Mouse (Mus musculus) T-cell, adult 2 months (primary cell): ENCODE results near the gene Gadd45a.

Experiments used
- DNase-seq: peaks from one replicate; pipeline ENCODE4 v3.0.0; 2022; ENCODE audit warnings: low spot score

Gene Gadd45a

DNA sequence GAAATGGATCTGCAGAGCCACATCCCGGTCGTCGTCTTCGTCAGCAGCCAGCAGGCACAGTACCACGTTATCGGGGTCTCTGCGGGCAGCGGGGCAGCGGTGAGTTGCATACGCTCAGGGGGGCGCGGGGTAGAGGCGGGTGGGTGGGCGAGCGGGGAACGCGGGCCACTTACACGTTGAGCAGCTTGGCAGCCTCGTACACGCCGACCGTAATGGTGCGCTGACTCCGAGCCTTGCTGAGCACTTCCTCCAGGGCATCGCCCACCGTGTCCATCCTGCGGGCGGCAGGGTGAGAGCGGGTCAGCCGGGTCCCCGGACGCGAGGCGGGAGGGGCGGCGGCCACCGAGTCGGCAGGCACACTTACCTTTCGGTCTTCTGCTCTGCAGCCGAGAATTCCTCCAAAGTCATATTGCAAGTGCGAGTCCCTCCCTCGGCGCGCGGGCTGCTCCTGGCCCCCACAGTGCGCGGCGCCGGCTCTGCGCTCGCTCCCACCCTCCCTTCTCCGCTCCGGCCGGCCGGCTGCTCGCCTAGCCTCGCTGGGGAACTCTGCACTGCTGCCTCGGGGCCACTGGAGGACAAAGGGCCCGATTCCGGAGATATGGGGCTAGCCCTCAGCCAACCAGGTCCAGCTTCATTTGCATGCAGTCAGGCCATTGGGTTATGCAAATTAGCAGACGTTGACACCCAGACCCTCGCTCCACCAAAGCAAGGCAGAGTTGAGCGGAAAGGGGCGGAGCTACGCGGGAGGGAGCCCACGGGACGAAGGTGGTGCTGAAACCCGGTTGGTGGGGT, at the start of gene Gadd45a:
TSS of gene Gadd45a (minus strand) at position 621 of the 792 bp plus-strand sequence.
- DNase-seq, result peak; percentile 91

GRCm38 (mm10) chr6:67085850-67086437, 48.7 kb upstream of the Gadd45a start:
- DNase-seq, result no peak

- no peak for DNase-seq
These were observed 47.2 kb upstream of the Gadd45a start for GRCm38 (mm10) chr6:67084465-67084864.

- no peak for DNase-seq
These were observed 43.9 kb upstream of the Gadd45a start for GRCm38 (mm10) chr6:67081141-67081540.

GRCm38 (mm10) chr6:67078076-67078475, 40.8 kb upstream of the Gadd45a start:
- no peak for DNase-seq

- DNase-seq, result no peak
These were observed 40.2 kb upstream of the Gadd45a start for GRCm38 (mm10) chr6:67077477-67077876.

GRCm38 (mm10) chr6:67076348-67076747, 39.1 kb upstream of the Gadd45a start:
- no peak for DNase-seq

- DNase-seq, result no peak
These were observed 37.6 kb upstream of the Gadd45a start for GRCm38 (mm10) chr6:67074868-67075267.

GRCm38 (mm10) chr6:67073929-67074328, 36.7 kb upstream of the Gadd45a start:
- DNase-seq, result no peak

- DNase-seq, result no peak
These were observed 36.2 kb upstream of the Gadd45a start for GRCm38 (mm10) chr6:67073446-67073845.

DNA sequence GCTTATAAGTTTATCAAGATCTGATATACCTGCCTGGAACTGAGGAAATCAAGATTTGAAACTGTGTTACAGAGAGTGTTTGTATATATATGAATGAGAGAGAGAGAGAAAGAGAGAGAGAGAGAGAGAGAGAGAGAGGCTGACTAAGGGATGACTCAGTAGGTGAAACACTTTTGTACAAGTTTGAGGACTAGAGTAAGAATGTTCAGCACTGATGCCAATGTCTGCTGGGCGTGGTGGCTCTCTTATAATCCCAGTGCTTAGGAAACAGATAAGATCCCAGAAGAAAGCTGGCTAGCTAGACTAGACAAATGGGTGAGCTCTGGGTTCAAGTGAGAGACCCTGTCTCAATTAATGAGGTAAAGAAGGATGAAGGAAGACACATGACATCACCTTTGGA, 34.4 kb upstream of the Gadd45a start:
- no peak for DNase-seq

DNA sequence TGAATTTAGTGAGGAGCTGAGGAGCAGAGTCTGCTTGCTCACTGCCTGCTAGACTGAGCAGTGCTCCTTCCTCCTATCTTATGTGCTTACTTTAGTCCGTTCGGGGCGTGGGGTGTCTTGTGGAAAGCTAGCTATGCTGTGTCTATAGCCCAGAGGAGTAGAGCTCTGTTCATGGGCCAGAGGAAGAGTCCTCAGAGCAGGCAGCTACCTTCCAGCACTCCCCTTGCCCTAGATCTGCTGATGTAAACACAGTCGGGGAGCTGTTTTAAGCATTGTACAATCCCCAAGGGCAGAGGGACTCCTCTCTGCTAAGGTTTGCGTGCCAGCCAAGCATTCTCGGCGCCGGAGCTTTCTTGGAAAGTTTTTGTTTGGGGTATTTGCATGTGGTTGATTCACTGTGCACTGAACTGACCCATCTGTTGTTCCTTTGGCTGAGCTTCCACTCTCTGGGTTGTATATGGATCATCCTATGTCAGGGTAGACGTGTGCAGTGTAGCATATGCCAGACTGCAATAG, 32.6 kb upstream of the Gadd45a start:
- no peak for DNase-seq

DNA sequence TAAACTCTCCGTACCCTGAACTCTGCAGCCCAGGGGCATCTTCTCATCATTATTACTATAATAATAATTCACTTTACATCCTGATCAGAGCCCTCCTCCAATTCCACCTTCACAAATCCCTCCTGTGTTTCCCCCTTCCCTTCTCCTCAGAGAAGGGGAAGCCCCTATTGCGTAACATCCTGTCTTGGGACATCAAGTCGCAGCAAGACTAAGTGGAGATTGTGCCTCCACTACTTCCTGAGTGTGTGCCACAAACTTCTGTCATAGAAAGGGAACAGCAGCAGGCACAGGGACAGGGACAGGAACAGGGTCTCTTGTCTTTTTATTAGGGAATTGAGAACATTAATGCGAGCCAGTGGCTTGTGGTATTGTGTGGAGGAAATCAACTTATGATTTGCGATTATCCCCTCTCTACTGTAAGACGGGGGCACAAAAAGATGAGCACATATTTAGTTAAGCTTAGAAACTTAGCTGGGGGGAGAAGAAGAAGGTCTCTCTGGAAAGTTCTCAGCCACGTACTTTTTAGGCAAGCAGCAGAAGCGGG, 32.0 kb upstream of the Gadd45a start:
- DNase-seq, result no peak

DNA sequence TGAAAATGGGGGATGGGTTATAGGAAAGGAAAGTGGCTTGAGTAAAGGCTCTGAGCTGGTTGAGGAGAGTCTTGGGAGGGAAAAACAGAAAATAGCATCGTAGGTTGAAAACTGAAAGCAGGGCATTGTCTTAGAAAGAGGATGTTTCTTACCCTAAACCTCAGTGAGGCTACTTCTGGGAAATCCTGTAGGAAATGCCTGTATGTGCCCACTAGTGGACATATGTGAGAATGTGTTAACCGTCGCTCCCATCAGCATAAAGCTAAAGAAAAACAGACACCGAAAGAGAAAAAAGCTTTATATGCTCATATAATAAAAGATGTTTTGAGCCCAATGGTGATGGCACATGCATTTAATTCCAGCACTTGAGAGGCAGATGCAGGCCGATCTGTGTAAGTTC, 22.8 kb upstream of the Gadd45a start:
- DNase-seq, result no peak

GRCm38 (mm10) chr6:67057991-67058696, 20.9 kb upstream of the Gadd45a start:
- DNase-seq, result no peak

GRCm38 (mm10) chr6:67057574-67057973, 20.3 kb upstream of the Gadd45a start:
- DNase-seq, result no peak

DNA sequence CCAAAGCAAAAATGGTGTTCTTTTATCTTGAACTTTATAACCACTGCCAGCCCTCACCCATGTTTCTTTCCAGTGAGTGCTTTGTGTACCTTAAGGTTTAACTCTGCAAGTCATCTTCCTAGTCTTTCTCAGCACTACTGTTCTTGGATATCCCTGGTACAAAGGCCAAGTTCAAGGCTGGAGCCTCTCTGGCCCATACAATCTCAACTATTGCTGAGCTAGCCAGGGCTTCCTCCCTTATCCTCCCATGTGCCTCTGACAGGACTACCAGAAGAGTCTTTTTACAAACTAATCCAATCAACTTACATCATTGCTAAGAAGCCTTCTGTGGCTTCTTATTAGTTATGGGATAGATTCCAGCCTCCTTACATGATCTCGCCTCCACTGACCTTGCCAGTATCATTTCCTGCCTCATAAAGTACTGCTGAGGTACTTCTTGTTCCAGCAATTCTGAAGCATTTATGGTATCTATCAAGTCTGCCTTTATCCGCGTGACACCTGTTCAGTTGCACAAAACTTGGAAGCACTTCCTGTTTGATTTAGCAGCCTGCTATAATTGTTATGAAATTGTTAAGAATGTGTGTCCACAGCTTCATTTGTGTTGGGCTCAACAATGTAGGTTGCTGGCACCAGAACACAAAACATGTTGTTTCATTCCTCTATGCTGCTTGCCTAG, 19.8 kb upstream of the Gadd45a start:
- no peak for DNase-seq

DNA sequence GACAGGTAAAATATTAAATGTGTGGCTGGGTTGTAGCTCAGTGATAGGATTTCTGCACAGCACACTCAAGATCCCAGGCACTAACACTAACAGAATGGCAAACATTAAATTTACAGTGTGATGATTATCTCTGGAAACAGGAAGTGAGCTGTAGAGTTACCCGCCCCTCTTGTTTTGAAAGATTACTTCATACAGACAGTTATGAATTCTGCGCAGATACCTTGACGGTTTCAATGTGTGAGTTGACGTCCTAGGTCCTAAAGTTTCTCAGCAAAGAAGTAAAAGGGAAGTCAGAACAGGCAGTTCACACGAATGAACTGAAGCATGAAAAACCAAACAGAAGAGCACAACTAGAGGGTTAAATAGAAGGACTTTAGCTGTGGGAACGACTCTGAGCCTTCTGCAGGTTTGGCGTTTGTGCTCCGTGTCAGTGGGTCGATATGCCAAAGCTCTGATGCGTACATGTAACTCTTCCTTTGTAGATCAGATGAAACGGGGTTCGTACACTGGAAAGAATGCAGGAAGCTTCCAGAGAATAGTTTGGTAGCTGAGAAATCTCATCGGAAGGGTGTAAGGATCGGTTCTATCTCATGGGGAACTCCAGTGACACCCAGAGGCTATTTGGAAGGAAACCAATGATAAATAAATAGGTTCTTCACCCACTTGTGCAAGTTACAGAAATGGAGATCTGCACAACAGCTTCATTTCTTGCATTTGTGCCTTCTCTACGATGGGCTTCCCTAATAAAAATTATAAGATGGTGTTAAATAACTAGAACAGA, 19.0 kb upstream of the Gadd45a start:
- DNase-seq, result peak; percentile 32

DNA sequence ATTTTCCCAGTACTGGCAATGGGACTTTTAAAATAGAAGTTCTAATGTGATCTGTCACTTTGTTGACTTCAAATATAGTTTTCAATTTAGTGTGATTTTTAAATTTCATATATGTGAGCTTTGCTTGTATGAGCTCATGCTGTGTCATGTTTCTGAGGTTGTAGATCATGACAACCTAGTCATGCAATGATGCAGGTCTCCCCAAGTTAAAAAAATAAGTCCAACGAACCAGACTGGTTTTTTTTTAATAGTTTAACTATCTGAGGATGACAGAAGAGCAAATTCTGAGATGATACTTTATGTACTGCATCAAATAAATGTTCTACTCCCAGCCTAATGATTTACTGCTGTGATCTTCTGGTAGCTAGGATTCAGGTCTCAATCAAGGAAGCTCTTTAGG, 12.8 kb upstream of the Gadd45a start:
- DNase-seq, result no peak

DNA sequence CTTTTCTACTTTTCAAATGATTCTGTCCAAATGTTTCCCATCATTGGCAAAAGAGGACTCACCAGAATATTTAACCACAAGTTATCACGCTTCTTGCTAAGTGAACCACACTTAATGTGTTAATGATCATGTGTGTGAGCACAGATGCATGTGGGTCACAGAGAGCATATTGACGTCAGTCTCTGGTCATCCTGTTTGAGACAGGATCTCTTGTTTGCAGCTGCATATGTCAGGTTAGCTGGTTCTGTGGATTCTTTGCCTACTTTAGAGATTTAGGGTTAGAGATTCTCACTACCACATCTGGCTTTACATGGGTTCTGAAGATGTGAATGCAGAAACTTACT, 12.4 kb upstream of the Gadd45a start:
- DNase-seq, result no peak
